Mouse (Mus musculus) right cerebral cortex, adult 2 months (tissue): Measurements from ENCODE around the gene H2-DMa.

ENCODE experiments used
- DNase-seq, 2 experiments: peaks; one replicate each; pipeline ENCODE4 v3.0.0; 2021 to 2022; ENCODE audit warnings: low spot score in 2 of 2

The H2-DMa gene

GRCm38 (mm10) chr17:34119249-34120179 is at the start of gene H2-DMa:
Gene H2-DMa, plus strand, starts transcription at chr17:34119541.
- peak; percentile 99 for DNase-seq

GRCm38 (mm10) chr17:34072091-34072490 is 47.2 kb upstream of the H2-DMa start:
- DNase-seq = no peak

GRCm38 (mm10) chr17:34075271-34075670 is 44.1 kb upstream of the H2-DMa start:
- peak; percentile 73 to 86 for DNase-seq

- peak; percentile 77 to 78 for DNase-seq
Measured at GRCm38 (mm10) chr17:34077549-34077948, 41.8 kb upstream of the H2-DMa start.

GRCm38 (mm10) chr17:34078148-34078547 is 41.2 kb upstream of the H2-DMa start:
- no peak for DNase-seq

- DNase-seq = no peak
Measured at GRCm38 (mm10) chr17:34079002-34079401, 40.3 kb upstream of the H2-DMa start.

GRCm38 (mm10) chr17:34079621-34080020 is 39.7 kb upstream of the H2-DMa start:
- peak; percentile 27 to 32 for DNase-seq

- no peak for DNase-seq
Measured at GRCm38 (mm10) chr17:34083104-34083503, 36.2 kb upstream of the H2-DMa start.

GRCm38 (mm10) chr17:34087386-34087785 is 32.0 kb upstream of the H2-DMa start:
- no peak for DNase-seq

- DNase-seq = peak in 1 of 2 experiments; percentile 21
Measured at GRCm38 (mm10) chr17:34088124-34088523, 31.2 kb upstream of the H2-DMa start.

GRCm38 (mm10) chr17:34090923-34091322 is 28.4 kb upstream of the H2-DMa start:
- no peak for DNase-seq

GRCm38 (mm10) chr17:34092197-34092875 is 27.0 kb upstream of the H2-DMa start, which contains the start of gene H2-Oa:
Gene H2-Oa, plus strand, starts transcription at chr17:34092340.
- DNase-seq = no peak

GRCm38 (mm10) chr17:34093199-34093874 is 26.0 kb upstream of the H2-DMa start:
- no peak for DNase-seq

GRCm38 (mm10) chr17:34094283-34095035 is 24.9 kb upstream of the H2-DMa start:
- DNase-seq = no peak

GRCm38 (mm10) chr17:34096497-34097010 is 22.8 kb upstream of the H2-DMa start:
- DNase-seq = no peak

- no peak for DNase-seq
Measured at GRCm38 (mm10) chr17:34097272-34097671, 22.1 kb upstream of the H2-DMa start.

- DNase-seq = no peak
Measured at GRCm38 (mm10) chr17:34098709-34099479, 20.4 kb upstream of the H2-DMa start.

- no peak for DNase-seq
Measured at GRCm38 (mm10) chr17:34099531-34099930, 19.8 kb upstream of the H2-DMa start.

GRCm38 (mm10) chr17:34101185-34101584 is 18.2 kb upstream of the H2-DMa start:
- DNase-seq = no peak

GRCm38 (mm10) chr17:34101604-34102032 is 17.7 kb upstream of the H2-DMa start:
- DNase-seq = peak; percentile 93 to 97
